Mouse (Mus musculus): ENCODE measurements around the gene Gsk3a. TPM values are rescaled to one million over a fixed set of nuclear protein-coding genes. Genes with fewer than 3 reads are reported as not detected.

The Gsk3a gene
- total and polyA plus RNA-seq, 3 experiments, result 45.8 to 76.1 (median 47.5) TPM

DNA sequence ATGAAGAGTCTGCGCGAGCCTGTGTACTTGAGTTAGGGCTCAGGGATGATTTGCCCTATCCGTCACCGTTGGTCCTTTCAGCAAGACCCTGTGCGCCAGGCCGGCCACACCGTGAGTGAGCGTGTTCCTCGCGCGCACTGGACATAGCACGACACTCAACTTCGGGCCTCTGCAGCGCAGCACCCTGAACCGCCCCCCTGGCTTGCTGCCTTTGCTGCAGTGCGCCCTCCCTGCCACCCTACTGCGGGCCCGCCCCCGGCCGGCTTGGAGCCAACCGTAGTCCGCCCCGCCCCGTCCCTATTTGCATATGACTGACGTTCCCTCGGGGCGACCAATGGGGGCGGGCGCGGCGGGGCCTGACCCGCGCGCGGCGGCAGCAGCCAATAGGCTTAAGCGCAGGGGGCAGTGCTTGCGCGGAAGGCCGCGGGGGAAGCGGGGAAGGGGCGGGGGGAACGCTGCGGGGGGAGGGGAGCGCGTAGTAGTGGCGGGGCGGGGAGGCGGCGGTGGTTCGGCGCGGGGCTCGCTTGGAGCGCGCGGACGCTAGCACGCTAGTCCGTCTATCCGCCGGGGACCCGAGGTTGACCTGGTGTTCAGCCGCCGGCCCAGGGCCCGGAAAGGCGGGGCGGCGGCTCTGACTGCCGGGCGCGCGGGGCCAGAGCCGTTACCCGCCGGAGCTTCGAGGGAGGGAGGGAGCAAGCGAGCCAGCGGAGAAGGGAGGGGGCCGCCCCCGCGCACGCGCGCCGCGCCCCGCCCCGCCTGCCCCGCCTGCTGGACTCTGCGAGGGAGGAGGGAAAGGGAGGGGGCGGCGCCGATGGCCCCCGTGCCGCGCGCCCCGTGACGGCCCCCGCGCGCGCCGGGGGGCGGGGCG lies 44.3 kb upstream of the Gsk3a start (continued):
- TF ChIP-seq ZKSCAN1 (IDR thresholded peaks at IDR 0.05; ENCODE audit: borderline replicate concordance, low read depth, low read length) (no peak), IRF4 (IDR thresholded peaks at IDR 0.05; ENCODE audit: low read depth, low read length) (peak; percentile 6; the same call in 1 of the 2 replicates), MXI1 (IDR thresholded peaks at IDR 0.05; ENCODE audit: low read depth, low read length) (no peak; the same call in 1 of the 2 replicates), EP300 (IDR thresholded peaks at IDR 0.05; ENCODE audit: low read length) (no peak), E2F4 (IDR thresholded peaks at IDR 0.05; ENCODE audit: insufficient replicate concordance, low read depth, low read length) (no peak), MEF2A (IDR thresholded peaks at IDR 0.05; ENCODE audit: borderline replicate concordance, low read depth, low read length) (peak; percentile 21; the same call in 1 of the 2 replicates), CHD2 (IDR thresholded peaks at IDR 0.05; ENCODE audit: low read length) (peak; percentile 62), MAFK (IDR thresholded peaks at IDR 0.05; ENCODE audit: insufficient replicate concordance, low read length) (no peak), SIN3A (IDR thresholded peaks at IDR 0.05; ENCODE audit: low read length) (peak; percentile 75), TBP (conservative IDR thresholded peaks at IDR 0.05; ENCODE audit: low read depth, low read length) (no peak), SMC3 (IDR thresholded peaks at IDR 0.05; ENCODE audit: low read depth, low read length) (no peak), CTCF (conservative IDR thresholded peaks at IDR 0.05 in 1 of 2, IDR thresholded peaks at IDR 0.05 in 1 of 2; ENCODE audit: low read depth in 2 of 2, low read length in 2 of 2) (no peak), GABPA (IDR thresholded peaks at IDR 0.05; ENCODE audit: insufficient replicate concordance, low read depth, low read length) (no peak), MAZ (IDR thresholded peaks at IDR 0.05; ENCODE audit: low read depth, low read length) (peak; percentile 27; the same call in 1 of the 2 replicates), ZNF384 (IDR thresholded peaks at IDR 0.05; ENCODE audit: low read depth, low read length) (no peak), NELFE (IDR thresholded peaks at IDR 0.05; ENCODE audit: low read depth, low read length) (peak; percentile 48), POLR2AphosphoS2 (IDR thresholded peaks at IDR 0.05; ENCODE audit: low read depth, low read length) (peak; percentile 15; the same call in 1 of the 2 replicates), USF2 (conservative IDR thresholded peaks at IDR 0.05; ENCODE audit: low read depth, low read length) (no peak), MYC (IDR thresholded peaks at IDR 0.05; ENCODE audit: low read depth, low read length) (no peak), KAT2A (IDR thresholded peaks at IDR 0.05; ENCODE audit: insufficient replicate concordance, low read length) (no peak), ELF1 (IDR thresholded peaks at IDR 0.05; ENCODE audit: low read depth, low read length) (no peak), UBTF (IDR thresholded peaks at IDR 0.05; ENCODE audit: low read depth, low read length) (no peak), ZC3H11A (IDR thresholded peaks at IDR 0.05; ENCODE audit: low read depth, low read length) (no peak)

GRCm38 (mm10) chr7:25281166-25281733 lies 43.6 kb upstream of the Gsk3a start:
- H3K27ac ChIP-seq (ENCODE audit: insufficient read depth, low read depth), result peak overlapping the region; percentile 72
- in situ Hi-C loops (cut with MboI; ENCODE audit: low pct_ligation_motif_present, low pct_unique_long_range_greater_than_20kb, low sequenced_read_pairs), result no loop called here
- TF ChIP-seq PAX5 (IDR thresholded peaks at IDR 0.05; ENCODE audit: low read length) (no peak), BHLHE40 (IDR thresholded peaks at IDR 0.05; ENCODE audit: low read depth, low read length) (0 out of 2 replicates have a peak, but pooled peaks have one; percentile 4)
- no peak for DNase-seq (ENCODE audit: extremely low read depth)
- dilution Hi-C loops (cut with MboI; ENCODE audit: extremely low pct_ligation_motif_present, extremely low pct_unique_long_range_greater_than_20kb, low sequenced_read_pairs), result no loop called here
- H3K4me2 ChIP-seq (ENCODE audit: insufficient read depth, low read depth, poor library complexity, severe bottlenecking), result peak overlapping the region; percentile 68
- peak overlapping the region in 2 of 3 experiments; percentile 14 to 34 for H3K4me3 ChIP-seq (replicated peaks in 1 of 3; ENCODE audit: low read depth in 2 of 3, low read length in 2 of 3, poor library complexity in 1 of 3)
- no peaks in the 10 kb centered on the region for H3K27me3 ChIP-seq (replicated peaks)
- H3K36me3 ChIP-seq (replicated peaks in 1 of 2; ENCODE audit: control insufficient read depth in 1 of 2, insufficient read depth in 1 of 2, low read length in 1 of 2), result peaks cover 16 to 22% of the 10 kb centered on the region in 2 experiments
- H3K9ac ChIP-seq (ENCODE audit: insufficient read depth, low read depth), result peak overlapping the region; percentile 12; the same call in 1 of the 2 replicates
- H3K4me1 ChIP-seq (ENCODE audit: control insufficient read depth in 1 of 2, insufficient read depth in 2 of 2), result peaks cover 32 to 66% of the 10 kb centered on the region in 2 experiments
- no peaks in the 10 kb centered on the region for H3K9me3 ChIP-seq (replicated peaks; ENCODE audit: low read length)
- peaks cover 9% of the 10 kb centered on the region for H3K79me2 ChIP-seq (replicated peaks; ENCODE audit: control insufficient read depth, extremely low read depth, insufficient read depth, poor library complexity, severe bottlenecking)

All from CH12.LX (cell line).